Mouse (Mus musculus): ENCODE results near the gene Adamtsl3. TPM values are rescaled to one million over a fixed set of nuclear protein-coding genes. Genes with fewer than 3 reads are reported as not detected.

Adamtsl3 gene
- polyA plus RNA-seq, 2 experiments, result 8.3 to 9.2 TPM

DNA sequence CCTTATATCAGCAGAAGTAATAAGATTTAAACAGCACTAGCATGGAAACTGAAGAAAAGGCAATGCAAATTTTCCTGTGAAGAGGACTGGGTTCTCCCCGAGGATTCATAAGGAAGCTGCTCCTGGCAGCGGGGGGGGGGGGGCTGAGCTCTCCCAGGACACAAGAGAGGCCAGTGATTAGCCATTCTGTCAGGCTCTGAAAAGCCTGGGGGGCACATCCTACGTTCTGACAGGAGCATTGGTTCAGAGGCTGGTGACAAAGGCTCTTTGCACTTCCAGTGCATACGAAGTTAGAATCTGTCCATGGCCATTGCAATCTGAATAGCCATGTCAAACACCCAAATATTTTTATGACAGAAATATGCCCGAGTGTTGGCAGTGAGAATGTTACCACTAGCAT is 61.4 kb downstream of the Adamtsl3 start:
- H3K9ac ChIP-seq (ENCODE audit: low read depth, low read length, severe bottlenecking), result no peak overlapping the region
- 0 out of 2 replicates have a peak overlapping the region, but pooled peaks have one; percentile 69 for H3K27ac ChIP-seq (replicated peaks; ENCODE audit: low read depth, low read length)
- peaks cover 25% of the 10 kb centered on the region for H3K4me1 ChIP-seq (ENCODE audit: control insufficient read depth, insufficient read depth, low read length)
- no peaks in the 10 kb centered on the region for H3K27me3 ChIP-seq (ENCODE audit: control insufficient read depth, insufficient read depth, low read length)
- 0 out of 2 replicates have a peak overlapping the region, but pooled peaks have one; percentile 2 for H3K4me2 ChIP-seq (replicated peaks; ENCODE audit: low read depth, low read length, severe bottlenecking)
- H3K4me3 ChIP-seq (replicated peaks; ENCODE audit: low read length), result no peak overlapping the region
- WGBS, result 28% methylated on average over 3 of the region's 5 CpGs
- ATAC-seq (ENCODE audit: low FRiP score, low read depth), result no peak
- H3K9me3 ChIP-seq (ENCODE audit: control insufficient read depth, low read length), result no peaks in the 10 kb centered on the region
- DNase-seq (ENCODE audit: low spot score), result no peak
- TF ChIP-seq POLR2A (IDR thresholded peaks at IDR 0.05; ENCODE audit: borderline replicate concordance, extremely low read depth, insufficient read depth, insufficient read length), result no peak
- H3K36me3 ChIP-seq (ENCODE audit: control insufficient read depth, insufficient read depth, low read length), result no peaks in the 10 kb centered on the region

DNA sequence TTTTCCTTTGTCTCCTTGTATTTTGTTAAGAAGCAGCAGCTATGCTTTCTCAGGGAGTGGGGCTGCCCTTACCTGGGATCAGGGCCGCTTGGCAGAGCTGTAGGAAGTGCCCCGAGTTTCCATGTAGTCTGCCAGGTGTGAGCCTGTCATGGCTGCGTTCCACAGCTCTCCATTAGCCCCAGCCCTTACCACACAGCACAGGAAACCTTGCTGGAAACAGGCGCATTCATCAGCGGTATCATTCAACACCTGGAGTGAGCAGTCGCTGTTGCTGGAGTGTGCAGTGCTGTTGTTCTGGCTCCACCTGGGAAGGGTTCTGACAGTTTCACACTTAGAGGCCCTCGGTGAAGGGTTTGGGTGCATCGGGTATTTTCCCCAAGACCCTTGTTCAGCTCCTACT is 62.1 kb downstream of the Adamtsl3 start:
- H3K4me1 ChIP-seq (ENCODE audit: control insufficient read depth, insufficient read depth, low read length), result peaks cover 25% of the 10 kb centered on the region
- H3K27me3 ChIP-seq (ENCODE audit: control insufficient read depth, insufficient read depth, low read length), result no peaks in the 10 kb centered on the region
- H3K9ac ChIP-seq (ENCODE audit: low read depth, low read length, severe bottlenecking), result no peak overlapping the region
- no peaks in the 10 kb centered on the region for H3K9me3 ChIP-seq (ENCODE audit: control insufficient read depth, low read length)
- DNase-seq (ENCODE audit: low spot score) (peak; percentile 51), ATAC-seq (ENCODE audit: low FRiP score, low read depth) (peak; percentile 74)
- no peak overlapping the region for H3K4me3 ChIP-seq (replicated peaks; ENCODE audit: low read length)
- WGBS, result 29% methylated on average over 8 of the region's 8 CpGs
- no peak overlapping the region; the same call in 1 of the 2 replicates for H3K4me2 ChIP-seq (replicated peaks; ENCODE audit: low read depth, low read length, severe bottlenecking)
- TF ChIP-seq POLR2A (IDR thresholded peaks at IDR 0.05; ENCODE audit: borderline replicate concordance, extremely low read depth, insufficient read depth, insufficient read length), result no peak
- peak overlapping the region; percentile 69; the same call in 1 of the 2 replicates for H3K27ac ChIP-seq (replicated peaks; ENCODE audit: low read depth, low read length)
- H3K36me3 ChIP-seq (ENCODE audit: control insufficient read depth, insufficient read depth, low read length), result no peaks in the 10 kb centered on the region

DNA sequence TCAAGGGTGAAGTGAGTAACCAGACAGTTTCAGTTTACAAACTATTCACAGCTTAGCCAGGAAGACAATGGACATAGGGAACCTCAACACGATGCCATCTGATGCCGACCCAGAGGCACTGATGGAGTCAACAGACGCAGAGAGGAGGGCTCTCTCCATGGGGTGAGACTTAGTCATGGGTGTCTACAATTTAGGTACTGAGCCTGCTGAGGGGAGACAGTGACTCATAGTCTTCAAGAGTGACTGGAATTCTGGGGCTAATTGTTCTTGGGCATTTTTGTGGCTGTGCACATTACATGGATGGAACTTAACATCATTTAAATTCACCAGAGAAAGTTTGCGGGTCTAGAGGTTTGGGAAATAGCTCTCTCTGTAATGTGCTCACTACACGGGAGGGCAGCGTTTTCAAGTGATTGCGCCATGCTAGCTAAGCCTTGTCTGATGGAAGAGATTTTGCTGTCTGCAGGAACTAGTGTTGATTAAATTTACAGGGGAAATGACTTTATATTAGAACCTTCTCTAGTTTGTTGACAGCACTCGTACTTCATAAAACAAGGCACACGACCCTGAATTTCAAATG is 70.1 kb downstream of the Adamtsl3 start:
- Histone ChIP-seq H3K9ac (ENCODE audit: low read depth, low read length, severe bottlenecking) (no peak overlapping the region), H3K36me3 (ENCODE audit: control insufficient read depth, insufficient read depth, low read length) (no peaks in the 10 kb centered on the region), H3K4me1 (ENCODE audit: control insufficient read depth, insufficient read depth, low read length) (no peaks in the 10 kb centered on the region), H3K4me3 (replicated peaks; ENCODE audit: low read length) (no peak overlapping the region), H3K27me3 (ENCODE audit: control insufficient read depth, insufficient read depth, low read length) (no peaks in the 10 kb centered on the region), H3K27ac (replicated peaks; ENCODE audit: low read depth, low read length) (no peak overlapping the region), H3K9me3 (ENCODE audit: control insufficient read depth, low read length) (0 out of 2 replicates have a peak, but pooled peaks cover 3% of the 10 kb centered on the region), H3K4me2 (replicated peaks; ENCODE audit: low read depth, low read length, severe bottlenecking) (no peak overlapping the region)
- WGBS, result 66% methylated on average over 9 of the region's 9 CpGs
- ATAC-seq (ENCODE audit: low FRiP score, low read depth) (no peak), DNase-seq (ENCODE audit: low spot score) (no peak)
- TF ChIP-seq POLR2A (IDR thresholded peaks at IDR 0.05; ENCODE audit: borderline replicate concordance, extremely low read depth, insufficient read depth, insufficient read length), result no peak

DNA sequence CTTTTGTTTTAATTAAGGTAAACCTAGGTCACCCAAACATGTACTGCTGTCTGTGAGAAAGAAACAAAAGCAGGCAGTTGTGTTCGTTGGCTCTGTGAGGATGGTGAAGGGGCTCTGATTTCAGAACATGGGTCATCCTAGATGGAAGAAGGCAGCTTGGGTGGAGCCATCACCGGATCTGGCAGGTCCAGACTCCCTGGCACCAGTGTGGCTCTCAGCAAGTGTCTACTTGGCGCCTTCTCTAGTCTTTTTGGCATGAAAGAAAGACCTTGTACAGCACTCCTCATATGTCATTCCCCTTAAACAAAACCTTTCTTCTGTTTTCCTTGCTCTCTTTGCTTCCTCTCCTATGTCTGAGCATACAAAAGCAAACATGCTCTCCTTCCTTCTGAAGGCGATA is 75.5 kb downstream of the Adamtsl3 start:
- no peak overlapping the region for H3K4me2 ChIP-seq (replicated peaks; ENCODE audit: low read depth, low read length, severe bottlenecking)
- no peaks in the 10 kb centered on the region for H3K36me3 ChIP-seq (ENCODE audit: control insufficient read depth, insufficient read depth, low read length)
- H3K4me3 ChIP-seq (replicated peaks; ENCODE audit: low read length), result no peak overlapping the region
- H3K27me3 ChIP-seq (ENCODE audit: control insufficient read depth, insufficient read depth, low read length), result no peaks in the 10 kb centered on the region
- 0 out of 2 replicates have a peak, but pooled peaks cover 3% of the 10 kb centered on the region for H3K9me3 ChIP-seq (ENCODE audit: control insufficient read depth, low read length)
- H3K4me1 ChIP-seq (ENCODE audit: control insufficient read depth, insufficient read depth, low read length), result no peaks in the 10 kb centered on the region
- DNase-seq (ENCODE audit: low spot score) (no peak), ATAC-seq (ENCODE audit: low FRiP score, low read depth) (no peak)
- WGBS, result 64% methylated on average over 4 of the region's 4 CpGs
- TF ChIP-seq POLR2A (IDR thresholded peaks at IDR 0.05; ENCODE audit: borderline replicate concordance, extremely low read depth, insufficient read depth, insufficient read length), result no peak
- H3K27ac ChIP-seq (replicated peaks; ENCODE audit: low read depth, low read length), result no peak overlapping the region
- no peak overlapping the region for H3K9ac ChIP-seq (ENCODE audit: low read depth, low read length, severe bottlenecking)

DNA sequence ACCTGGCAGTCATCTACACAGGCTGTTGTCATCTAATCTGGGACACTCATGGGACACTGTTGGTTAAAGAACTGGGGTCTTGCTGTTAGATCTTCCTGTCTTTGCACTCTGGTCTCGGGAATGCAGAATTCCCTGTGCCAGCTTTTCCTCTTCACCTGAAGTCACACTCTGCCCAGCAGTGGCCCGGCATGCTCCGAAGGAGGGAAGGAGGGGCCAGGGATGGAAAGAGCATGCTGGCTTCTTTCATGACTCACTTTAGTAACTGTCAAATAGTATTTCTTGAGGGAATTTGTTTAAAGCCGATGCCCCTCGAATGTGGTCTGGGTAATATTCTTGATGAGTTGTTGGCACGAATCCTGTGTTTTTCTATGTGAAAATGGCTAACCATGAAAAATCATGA is 81.2 kb downstream of the Adamtsl3 start:
- H3K4me1 ChIP-seq (ENCODE audit: control insufficient read depth, insufficient read depth, low read length), result peaks cover 9% of the 10 kb centered on the region
- H3K27ac ChIP-seq (replicated peaks; ENCODE audit: low read depth, low read length), result no peak overlapping the region
- no peak for ATAC-seq (ENCODE audit: low FRiP score, low read depth)
- no peak overlapping the region for H3K9ac ChIP-seq (ENCODE audit: low read depth, low read length, severe bottlenecking)
- no peak for TF ChIP-seq POLR2A (IDR thresholded peaks at IDR 0.05; ENCODE audit: borderline replicate concordance, extremely low read depth, insufficient read depth, insufficient read length)
- H3K4me3 ChIP-seq (replicated peaks; ENCODE audit: low read length), result no peak overlapping the region
- no peaks in the 10 kb centered on the region for H3K27me3 ChIP-seq (ENCODE audit: control insufficient read depth, insufficient read depth, low read length)
- 67% methylated on average over 6 of the region's 6 CpGs for WGBS
- H3K36me3 ChIP-seq (ENCODE audit: control insufficient read depth, insufficient read depth, low read length), result no peaks in the 10 kb centered on the region
- no peak overlapping the region for H3K4me2 ChIP-seq (replicated peaks; ENCODE audit: low read depth, low read length, severe bottlenecking)
- DNase-seq (ENCODE audit: low spot score), result no peak
- H3K9me3 ChIP-seq (ENCODE audit: control insufficient read depth, low read length), result no peaks in the 10 kb centered on the region

Data from limb, embryonic 14.5 days (tissue).